Mouse (Mus musculus) embryonic stem cell, embryonic (primary cell): Measurements from ENCODE around the gene Lin7a.

Source experiments
- CTCF ChIA-PET, 4 experiments: fragments of 300-600 bp in 2 of 4; fragments of 350-600 bp in 2 of 4; sonication (Branson Sonifier 250); formaldehyde crosslinking; loops; one replicate each; lab custom pipeline; 2022; ENCODE audit warnings: inconsistent platforms in 2 of 4; lab: Charles Lee
- POLR2A ChIA-PET, 4 experiments: fragments of 300-600 bp in 2 of 4; fragments of 350-600 bp in 2 of 4; sonication (Branson Sonifier 250); formaldehyde crosslinking; loops; one replicate each; lab custom pipeline; 2022; ENCODE audit warnings: antibody characterized with exemption in 4 of 4, inconsistent platforms in 1 of 4; lab: Charles Lee

Lin7a gene

DNA sequence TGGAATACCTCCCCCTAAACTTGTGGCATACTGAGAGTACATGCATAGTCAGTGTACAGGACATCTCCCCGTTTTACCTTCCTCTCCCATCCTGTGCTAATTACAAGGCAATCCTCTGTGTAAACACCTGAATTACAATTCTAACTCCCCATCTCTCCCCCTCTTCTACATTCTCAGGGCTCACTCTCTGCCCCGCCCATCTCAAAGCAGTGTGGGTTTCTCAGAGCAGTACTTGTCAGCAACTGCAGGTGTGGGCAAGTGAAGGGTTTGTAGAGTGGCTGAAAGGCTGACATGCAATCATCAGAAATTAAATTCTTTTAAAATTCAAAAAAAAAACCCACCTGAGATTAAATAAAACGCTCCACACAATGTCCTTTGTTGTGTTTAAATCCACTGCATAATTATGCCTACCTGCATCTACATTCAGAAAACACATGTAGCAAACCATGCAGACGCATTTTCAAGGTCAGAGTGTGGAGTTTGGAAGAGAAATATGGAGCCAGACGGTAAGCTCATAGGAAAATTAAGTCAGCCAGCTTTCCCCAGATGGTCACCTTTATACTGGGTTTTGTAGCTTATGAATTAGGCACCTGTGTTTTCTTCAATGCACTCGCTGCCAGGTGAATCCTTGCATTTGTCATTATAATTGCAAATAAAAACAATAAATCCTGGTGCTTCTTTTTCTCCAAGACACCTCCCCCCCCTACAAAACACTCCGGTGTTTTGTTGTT, 22.6 kb downstream of the Lin7a start:
- ChIA-PET CTCF (no interaction called here), POLR2A (no interaction called here)

DNA sequence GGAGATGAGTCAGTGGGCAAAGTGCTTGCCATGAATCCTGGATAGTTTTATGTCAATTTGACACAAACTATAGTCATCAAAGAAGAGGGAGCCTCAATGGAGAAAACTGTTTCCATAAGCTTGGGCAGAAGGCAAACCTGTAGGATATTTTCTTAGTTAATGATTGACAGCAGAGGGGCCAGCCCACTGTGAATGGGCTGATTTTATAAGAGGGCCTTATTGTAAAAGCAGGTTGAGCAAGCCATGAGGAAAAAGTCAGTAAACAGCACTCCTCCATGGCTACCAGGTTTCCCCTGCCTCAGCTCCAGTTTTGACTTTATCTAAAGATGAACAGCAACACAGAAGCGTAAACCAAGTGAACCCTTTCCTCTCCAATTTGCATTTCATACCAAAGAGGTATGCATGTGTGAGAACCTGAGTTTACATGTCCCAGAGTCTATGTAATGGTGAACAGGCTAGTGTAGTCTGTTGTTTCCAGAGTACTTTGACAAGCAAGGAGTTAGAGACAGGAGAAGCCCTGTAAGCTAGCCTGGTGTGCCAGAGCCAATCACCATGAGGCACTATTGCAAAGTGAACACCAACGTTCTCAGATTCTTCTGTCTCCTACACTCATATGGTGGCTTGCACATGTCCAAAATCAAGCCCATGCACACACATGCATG, 29.2 kb downstream of the Lin7a start:
- CTCF ChIA-PET: interaction anchor here in 1 of 4 experiments (0.7 kb wide), 1 partner anchor 313 kb away, joined by 3 read pairs; no protein-coding TSS in a partner anchor
- POLR2A ChIA-PET: interaction anchor here in 1 of 4 experiments (0.6 kb wide), 1 partner anchor 19 kb away, joined by 5 read pairs; no protein-coding TSS in a partner anchor

DNA sequence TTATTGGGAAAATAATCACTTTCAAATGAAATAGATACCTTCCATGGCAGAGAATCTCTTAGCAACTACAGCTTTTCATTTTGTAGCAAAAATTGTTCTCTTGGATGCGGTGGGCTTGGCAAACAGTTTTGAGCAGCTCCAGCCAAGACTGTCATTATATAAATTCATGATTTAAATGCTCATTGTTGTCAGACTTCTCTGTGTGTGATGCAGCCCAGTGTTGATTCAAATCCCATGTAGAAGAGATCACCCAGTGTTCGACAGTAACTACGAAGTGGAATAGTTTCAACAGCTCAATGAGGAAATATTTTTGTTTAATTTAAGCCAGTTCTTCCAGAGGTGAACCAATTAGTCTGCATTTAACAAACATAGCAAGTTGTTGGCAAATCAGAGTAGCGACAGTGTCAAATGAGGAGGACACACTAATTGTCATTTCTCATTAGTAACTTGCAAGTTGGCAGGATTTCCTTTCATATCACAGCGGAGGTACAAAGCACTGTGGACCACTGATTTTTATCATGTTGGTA, 39.5 kb downstream of the Lin7a start:
- ChIA-PET CTCF (no interaction called here), POLR2A (no interaction called here)

DNA sequence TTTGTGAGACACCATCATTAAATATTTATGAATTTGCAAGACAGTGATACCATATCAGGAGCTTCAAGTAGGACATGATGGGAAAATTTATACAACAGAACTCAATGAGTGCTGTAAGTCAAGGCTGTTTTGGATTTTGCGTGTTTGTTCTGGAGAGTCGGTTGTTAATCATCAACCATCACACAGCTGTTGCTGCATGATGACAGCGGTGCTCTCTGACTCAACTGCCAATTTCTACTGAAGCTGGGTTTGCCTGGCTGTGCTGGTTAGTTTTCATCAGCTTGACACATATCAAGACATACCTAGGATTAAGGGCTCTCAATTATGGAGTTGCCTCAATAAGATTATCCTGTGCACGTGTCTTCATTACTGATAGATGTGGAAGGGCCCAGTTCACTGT, 41.1 kb downstream of the Lin7a start:
- ChIA-PET CTCF (no interaction called here), POLR2A (no interaction called here)

DNA sequence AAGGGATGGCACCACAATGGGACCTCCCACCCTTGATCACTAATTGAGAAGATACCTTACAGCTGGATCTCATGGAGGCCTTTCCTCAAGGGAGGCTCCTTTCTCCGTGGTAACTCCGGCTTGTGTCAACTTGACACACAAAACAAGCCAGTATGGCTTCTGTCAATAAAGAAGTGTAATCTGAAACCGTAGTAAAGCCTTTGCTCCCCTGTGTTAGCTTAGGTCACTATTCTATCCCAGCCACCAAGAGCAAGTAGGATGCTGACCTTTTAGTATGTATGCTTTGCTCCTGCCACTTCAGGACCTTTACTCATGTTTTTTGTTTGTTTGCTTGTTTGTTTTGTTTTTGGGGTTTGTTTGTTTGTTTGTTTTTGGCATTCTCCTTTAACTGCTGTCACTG, 41.9 kb downstream of the Lin7a start:
- CTCF ChIA-PET: no interaction called here
- POLR2A ChIA-PET: no interaction called here

DNA sequence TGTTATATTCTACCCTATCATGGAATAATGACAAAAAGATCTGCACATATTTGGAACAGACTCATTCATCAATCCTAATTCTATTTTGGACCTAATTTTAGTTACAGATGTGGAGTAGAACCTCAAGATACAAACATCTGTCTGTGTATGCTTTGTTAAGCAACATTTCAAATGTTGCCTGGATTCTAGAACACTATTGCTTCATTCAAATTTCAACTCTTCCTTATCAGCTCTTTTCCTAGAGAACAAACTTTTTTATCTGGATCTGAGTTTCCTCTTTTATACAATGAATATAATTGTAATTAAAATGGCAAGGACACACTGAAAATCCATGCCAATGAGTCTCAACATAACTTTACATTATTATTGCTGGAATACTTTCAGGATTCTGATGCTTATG, 43.8 kb downstream of the Lin7a start:
- POLR2A ChIA-PET: no interaction called here

DNA sequence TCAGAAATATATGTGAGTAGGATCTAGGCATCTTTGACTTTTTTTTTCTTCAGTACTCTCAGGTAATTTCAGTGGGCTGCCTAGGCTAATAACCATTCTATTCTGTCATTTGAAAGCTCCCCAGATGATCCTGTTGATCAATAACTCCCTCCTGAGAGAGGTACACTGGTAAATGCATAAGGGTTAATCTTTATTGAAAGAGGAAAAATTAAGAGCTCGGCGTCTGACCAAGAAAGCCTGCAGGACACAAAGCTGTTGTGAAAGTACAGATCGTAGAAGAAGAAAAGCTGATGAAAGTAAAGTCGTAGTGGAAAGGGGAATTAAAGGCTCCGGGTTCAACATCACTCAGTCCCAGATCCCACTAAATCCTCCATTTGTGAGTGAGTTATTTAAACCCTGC, 44.2 kb downstream of the Lin7a start:
- ChIA-PET CTCF (no interaction called here), POLR2A (no interaction called here)

More for the DNA sequence above, 43.8 kb downstream of the Lin7a start:
- CTCF ChIA-PET: no interaction called here

DNA sequence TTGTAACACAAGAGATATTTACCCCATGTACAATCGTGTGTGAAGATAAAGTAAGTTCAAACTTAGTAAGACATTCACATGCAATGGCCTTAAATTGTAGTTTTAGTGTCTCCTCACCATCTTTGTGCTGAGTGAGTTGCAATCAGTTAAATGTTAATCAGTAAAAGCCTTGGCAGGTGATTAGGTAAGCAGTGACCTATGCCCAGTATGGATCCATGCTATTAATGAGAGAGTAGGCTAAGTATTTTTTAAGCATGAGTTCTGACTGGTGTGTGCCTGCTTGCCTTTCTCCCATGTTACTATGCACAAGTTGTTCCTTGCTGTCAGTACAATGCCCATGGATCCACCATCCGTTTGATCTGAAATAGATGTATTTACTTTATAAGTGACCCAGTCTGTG, 44.6 kb downstream of the Lin7a start:
- ChIA-PET CTCF (no interaction called here), POLR2A (no interaction called here)

DNA sequence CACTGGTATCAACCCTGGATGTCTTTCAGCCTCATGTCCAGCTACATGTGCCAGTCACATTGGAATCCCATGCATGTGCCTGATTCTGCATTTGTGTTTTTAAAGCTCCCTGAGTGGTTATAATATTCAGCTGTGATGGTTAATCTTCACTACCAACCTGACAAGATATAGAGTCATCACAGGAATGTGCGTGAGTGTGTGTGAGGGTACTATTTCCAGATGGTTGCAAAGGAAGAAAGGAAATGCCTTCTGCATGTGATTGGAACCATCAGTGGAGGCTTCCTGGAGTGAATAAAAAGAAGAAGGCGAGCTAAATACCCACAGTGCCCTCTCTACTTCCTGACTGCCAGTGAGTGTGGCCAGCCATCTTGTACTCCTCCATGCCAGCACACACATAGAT, 48.2 kb downstream of the Lin7a start:
- POLR2A ChIA-PET: interaction anchor here in 1 of 4 experiments (0.6 kb wide), 1 partner anchor 19 kb away, joined by 5 read pairs; no protein-coding TSS in a partner anchor
- CTCF ChIA-PET: no interaction called here

DNA sequence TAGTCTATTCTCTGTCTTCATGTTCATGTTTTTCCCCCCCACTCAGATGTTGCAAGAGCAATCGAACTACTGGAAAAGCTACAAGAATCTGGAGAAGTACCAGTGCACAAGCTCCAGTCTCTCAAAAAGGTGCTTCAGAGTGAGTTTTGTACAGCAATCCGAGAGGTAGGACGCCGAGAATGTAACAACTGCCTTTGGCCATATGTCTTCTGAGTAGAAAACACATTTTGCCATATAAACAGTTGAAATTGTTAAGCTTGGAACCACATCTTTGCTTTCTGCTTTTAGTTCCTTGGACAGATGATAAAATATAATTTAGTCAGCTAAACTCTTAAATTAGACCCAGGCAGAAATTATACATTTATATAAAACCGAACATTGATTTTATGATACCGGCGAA, 52.4 kb downstream of the Lin7a start:
- CTCF ChIA-PET: no interaction called here
- POLR2A ChIA-PET: no interaction called here

DNA sequence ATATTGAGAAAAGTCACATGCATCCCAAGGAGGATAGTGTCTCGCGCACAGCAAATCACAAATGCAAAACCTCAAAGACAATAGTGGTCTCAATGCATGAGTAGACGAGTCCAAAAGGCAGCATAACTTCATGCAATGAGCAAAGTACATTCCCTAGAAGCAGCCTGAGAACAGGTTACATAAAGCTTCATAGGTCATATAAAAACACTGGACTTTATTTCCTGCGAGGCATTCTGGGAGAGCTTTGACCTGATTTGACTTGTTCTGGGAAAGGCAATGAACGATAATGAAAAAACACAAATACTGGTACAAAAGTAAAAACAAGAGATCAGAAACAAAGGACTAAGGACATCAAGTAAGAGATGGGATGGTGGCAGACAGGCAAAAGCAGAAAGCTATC, 54.1 kb downstream of the Lin7a start:
- ChIA-PET CTCF (no interaction called here), POLR2A (no interaction called here)

DNA sequence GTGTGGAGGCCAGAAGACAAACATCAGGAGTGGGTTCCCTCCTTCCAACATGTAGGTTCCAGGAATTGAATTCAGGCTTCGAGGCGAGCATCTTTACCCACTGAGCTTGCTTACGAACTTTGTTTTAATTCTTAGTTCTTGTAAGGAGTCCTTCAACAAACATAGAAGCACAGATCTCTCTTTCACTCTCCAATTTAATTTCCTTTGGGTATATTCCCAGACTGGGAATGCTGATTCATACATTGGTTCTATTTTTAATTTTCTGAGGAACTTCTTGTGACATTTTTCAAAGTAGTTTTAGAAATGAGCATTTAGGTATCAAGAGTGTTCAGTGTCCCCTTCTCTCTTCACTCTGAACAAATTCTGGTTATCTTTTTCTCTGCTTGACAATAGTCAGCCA, 68.0 kb downstream of the Lin7a start:
- POLR2A ChIA-PET: no interaction called here
- CTCF ChIA-PET: no interaction called here

DNA sequence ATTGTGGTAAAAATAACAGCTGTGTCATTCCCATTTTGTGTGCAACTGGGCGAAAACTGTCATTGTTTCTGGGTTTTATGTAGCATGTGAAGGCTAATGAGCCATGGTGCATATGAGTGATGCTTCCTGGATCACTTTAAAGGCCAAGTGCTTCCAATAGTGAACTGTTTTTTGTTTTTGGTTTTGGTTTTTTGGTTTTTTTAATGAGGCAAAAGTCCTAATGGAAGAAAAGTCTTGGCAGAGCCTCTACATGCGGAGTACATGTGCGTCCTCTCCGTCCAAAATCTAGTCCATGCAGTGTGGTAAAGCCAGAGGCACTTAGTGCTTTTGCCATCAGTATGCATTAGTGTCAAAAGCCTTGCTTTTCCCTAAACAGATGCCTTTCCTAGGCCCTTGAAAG, 69.7 kb downstream of the Lin7a start:
- CTCF ChIA-PET: no interaction called here
- POLR2A ChIA-PET: no interaction called here

DNA sequence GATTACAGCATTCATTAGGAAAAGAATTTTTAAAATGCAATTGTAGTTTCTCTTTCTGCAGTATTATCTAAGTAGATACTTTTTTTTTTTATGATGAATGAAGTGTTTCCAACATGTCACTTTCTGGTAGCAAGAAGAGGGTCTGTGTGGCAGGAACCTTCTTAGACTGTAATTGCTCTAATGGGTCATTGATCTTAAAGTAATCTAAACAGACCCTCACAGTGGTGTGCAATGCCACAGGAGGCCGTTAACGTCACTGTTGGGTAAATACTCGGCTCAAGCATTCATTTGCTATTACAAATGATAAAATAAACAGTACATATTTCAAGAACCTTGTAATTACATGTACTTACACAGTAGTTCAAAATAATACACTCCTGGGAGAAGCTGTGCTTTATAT, 72.7 kb downstream of the Lin7a start:
- POLR2A ChIA-PET: no interaction called here
- CTCF ChIA-PET: no interaction called here

DNA sequence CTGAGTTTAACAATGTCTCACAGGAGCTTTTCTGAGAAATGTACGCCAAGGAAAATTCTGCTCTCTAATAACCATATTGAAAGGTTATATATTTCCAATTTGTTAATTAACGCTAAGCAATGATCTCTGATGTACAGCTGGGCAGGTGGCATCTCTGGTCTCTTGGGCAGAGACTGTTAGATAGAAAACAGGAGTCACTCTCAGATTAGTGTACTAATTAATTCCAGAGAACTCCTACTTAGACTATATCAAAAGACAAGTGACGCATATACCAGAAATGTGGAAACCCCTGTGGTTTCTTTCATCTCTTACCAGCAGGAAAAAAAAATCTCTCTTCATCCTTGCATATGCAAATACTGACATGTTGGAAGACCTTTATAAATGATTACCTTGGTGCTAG, 76.4 kb downstream of the Lin7a start:
- POLR2A ChIA-PET: no interaction called here
- CTCF ChIA-PET: no interaction called here

DNA sequence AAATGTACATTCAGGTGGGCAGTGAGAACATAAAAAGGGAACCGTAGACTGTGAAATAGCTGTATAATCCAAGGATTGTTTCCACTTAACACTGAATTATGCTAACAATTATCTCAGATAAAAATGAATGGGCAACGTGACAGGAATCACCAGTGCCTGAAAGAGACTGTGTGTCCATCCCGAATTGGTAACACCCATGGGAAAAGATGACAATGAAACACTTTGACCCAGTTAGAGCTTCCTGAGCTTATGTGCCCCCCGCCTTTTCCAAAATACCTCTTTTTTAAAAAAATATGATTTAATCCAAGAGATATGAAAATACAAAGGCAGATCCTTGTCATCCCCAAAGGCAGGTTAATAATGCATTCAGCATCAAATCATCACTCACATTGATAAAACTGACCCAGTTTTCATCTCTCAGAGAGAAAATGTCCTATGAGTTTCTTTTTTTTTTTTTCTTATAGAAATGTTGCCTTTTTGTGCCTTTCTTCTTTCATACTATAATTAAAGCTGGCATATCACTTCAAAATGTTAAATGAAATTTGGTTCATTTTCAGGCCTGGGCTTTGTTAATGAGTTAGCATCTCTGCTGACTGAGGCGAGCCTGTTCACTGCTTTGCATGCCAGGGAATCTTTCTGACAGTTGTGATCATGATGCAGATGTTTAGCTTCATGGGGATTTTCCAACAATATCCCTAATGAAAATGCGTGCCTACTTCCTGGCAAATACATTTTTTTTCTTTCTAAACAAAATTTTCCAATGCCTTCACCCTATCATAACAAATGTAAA, 80.4 kb downstream of the Lin7a start:
- CTCF ChIA-PET: interaction anchor here in 1 of 4 experiments (0.7 kb wide), 1 partner anchor 142 kb away, joined by 9 read pairs; no protein-coding TSS in a partner anchor
- POLR2A ChIA-PET: interaction anchor here in 1 of 4 experiments (0.6 kb wide), 1 partner anchor 595 kb away, joined by 6 read pairs; no protein-coding TSS in a partner anchor

DNA sequence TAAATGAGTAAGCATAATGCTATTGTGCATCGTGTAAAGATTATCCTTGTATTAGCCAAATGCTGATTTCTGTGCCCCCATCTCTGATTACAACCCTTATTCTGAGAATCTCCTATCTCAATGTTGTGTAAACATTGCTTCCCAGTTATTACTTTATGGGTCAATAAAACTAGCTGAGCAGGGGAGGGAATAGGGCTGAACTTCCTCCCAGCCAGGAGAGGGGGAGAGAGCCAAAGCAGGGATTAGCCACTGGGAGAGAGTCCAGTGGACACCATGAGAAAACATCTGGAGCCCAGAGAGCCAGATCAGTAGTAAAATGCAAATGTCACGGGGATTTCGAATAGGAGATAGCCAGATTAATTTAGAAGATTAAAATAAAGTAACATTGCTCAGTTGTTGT, 82.0 kb downstream of the Lin7a start:
- ChIA-PET POLR2A (no interaction called here), CTCF (no interaction called here)

DNA sequence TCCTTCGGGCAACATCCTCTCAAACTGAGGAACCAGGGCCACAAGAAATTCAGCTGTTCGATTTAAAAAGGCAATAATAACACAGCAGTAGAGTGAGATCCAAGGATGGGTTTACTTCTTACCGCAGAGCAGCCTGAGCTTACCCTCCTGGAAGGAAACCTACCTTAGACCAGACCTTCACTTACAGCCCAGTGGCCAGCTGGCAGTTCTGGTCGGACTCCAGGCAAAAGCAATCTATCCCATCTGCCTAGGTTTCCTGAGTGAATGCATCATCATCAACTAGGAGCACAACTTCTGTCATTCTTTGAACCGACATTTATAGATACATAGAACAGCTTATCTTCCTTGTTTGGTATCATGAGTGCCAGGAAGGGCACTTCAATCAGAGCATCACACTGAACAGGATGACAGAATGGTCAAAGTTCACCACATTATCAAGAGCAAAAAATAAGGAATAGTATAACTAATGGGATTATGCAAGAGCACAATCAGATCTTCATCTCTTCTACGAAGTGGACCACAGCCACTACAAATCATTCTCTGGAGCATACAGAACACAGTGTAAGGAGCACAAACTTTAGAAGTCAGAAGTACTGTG, 87.1 kb downstream of the Lin7a start:
- CTCF ChIA-PET: no interaction called here
- POLR2A ChIA-PET: no interaction called here

DNA sequence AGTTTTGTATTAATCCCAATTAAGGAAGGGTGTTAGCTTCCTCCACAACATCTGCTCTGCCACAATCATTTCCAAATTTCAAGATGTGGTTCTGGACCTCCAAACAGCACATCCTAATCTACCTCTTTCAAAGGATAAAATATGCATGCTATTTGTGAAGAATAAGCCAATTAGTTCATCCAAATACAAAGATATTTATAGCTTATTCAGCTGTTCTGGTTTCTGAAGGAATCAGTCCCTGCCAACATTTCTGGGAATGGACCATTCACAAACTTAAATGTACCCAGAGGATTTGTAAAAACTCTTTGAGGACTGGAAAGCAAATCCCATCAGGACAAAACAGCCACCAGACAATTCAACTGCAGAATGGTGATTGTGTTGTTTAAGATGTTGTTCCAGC, 87.8 kb downstream of the Lin7a start:
- CTCF ChIA-PET: no interaction called here
- POLR2A ChIA-PET: no interaction called here
